Mouse (Mus musculus) E14TG2a.4 (cell line): ENCODE data around the gene Gm20481.
"Not testable (repeated sequence)": the region's sequence is repeated elsewhere in the genome, so short reads cannot be mapped to it uniquely, and the experiment has no call there.

Experiments
- H3K27me3 ChIP-seq: 2 replicates; pipeline ENCODE4 v1.6.1; 2014; ENCODE audit warnings: low read length, control low read depth; ENCODE audit not compliant: insufficient read depth
- H3K36me3 ChIP-seq: 2 replicates; pipeline ENCODE4 v1.6.1; 2014; ENCODE audit warnings: low read length, control low read depth; ENCODE audit not compliant: insufficient read depth
- H3K4me1 ChIP-seq: replicated peaks from 2 replicates; pipeline ENCODE4 v1.6.1; 2014; ENCODE audit warnings: low read depth, low read length, control low read depth
- H3K4me3 ChIP-seq: replicated peaks from 2 replicates; pipeline ENCODE4 v1.5.1; 2014; ENCODE audit warnings: mild to moderate bottlenecking, low read length
- H3K9me3 ChIP-seq: 2 replicates; pipeline ENCODE4 v1.6.1; 2014; ENCODE audit warnings: low read length, control low read depth
- CTCF ChIP-seq: conservative IDR thresholded peaks from 2 replicates; pipeline ENCODE4 v1.5.1; 2014; ENCODE audit warnings: low read length
- NANOG ChIP-seq: IDR thresholded peaks from 2 replicates; pipeline ENCODE4 v1.6.1; 2014; ENCODE audit warnings: borderline replicate concordance, low read length, mixed read lengths
- POU5F1 ChIP-seq: IDR thresholded peaks from 2 replicates; pipeline ENCODE4 v1.6.1; 2014; ENCODE audit warnings: low read length, borderline replicate concordance

Gm20481 gene

GRCm38 (mm10) chr17:34980655-34981054 lies 10.9 kb downstream of the Gm20481 start:
- H3K4me1 ChIP-seq, result peaks cover 57% of the 10 kb centered on the region
- peaks cover 28% of the 10 kb centered on the region for H3K36me3 ChIP-seq
- no peaks in the 10 kb centered on the region for H3K9me3 ChIP-seq
- H3K4me3 ChIP-seq, result peak overlapping the region; percentile 95
- H3K27me3 ChIP-seq, result peaks cover 23% of the 10 kb centered on the region
- TF ChIP-seq CTCF (peak; percentile 22; the same call in 1 of the 2 replicates), POU5F1 (no peak), NANOG (no peak)

GRCm38 (mm10) chr17:34981690-34982180 lies 12.0 kb downstream of the Gm20481 start, which contains the start of gene Lsm2:
TSS of gene Lsm2 (plus strand) at chr17:34981862.
- H3K36me3 ChIP-seq, result peaks cover 39% of the 10 kb centered on the region
- H3K4me1 ChIP-seq, result peaks cover 65% of the 10 kb centered on the region
- peak within 1 kb of the TSS; percentile 95 for H3K4me3 ChIP-seq
- H3K9me3 ChIP-seq, result no peaks in the 10 kb centered on the region
- TF ChIP-seq POU5F1 (no peak), NANOG (no peak), CTCF (no peak)
- peaks cover 21% of the 10 kb centered on the region for H3K27me3 ChIP-seq

GRCm38 (mm10) chr17:34982328-34982727 lies 12.6 kb downstream of the Gm20481 start:
- peaks cover 59% of the 10 kb centered on the region for H3K4me1 ChIP-seq
- TF ChIP-seq POU5F1, result no peak
- no peak for TF ChIP-seq NANOG
- TF ChIP-seq CTCF, result no peak
- H3K4me3 ChIP-seq, result peak overlapping the region; percentile 95
- peaks cover 41% of the 10 kb centered on the region for H3K36me3 ChIP-seq
- no peaks in the 10 kb centered on the region for H3K9me3 ChIP-seq
- peaks cover 15% of the 10 kb centered on the region for H3K27me3 ChIP-seq

- H3K4me1 ChIP-seq, result peaks cover 47% of the 10 kb centered on the region
- H3K9me3 ChIP-seq, result no peaks in the 10 kb centered on the region
- H3K36me3 ChIP-seq, result peaks cover 58% of the 10 kb centered on the region
- TF ChIP-seq CTCF, result peak; percentile 67
- TF ChIP-seq NANOG, result no peak
- no peak overlapping the region for H3K4me3 ChIP-seq
- H3K27me3 ChIP-seq, result no peaks in the 10 kb centered on the region
These were observed 14.5 kb downstream of the Gm20481 start for GRCm38 (mm10) chr17:34984218-34984617.

- no peaks in the 10 kb centered on the region for H3K9me3 ChIP-seq
- peaks cover 37% of the 10 kb centered on the region for H3K4me1 ChIP-seq
- H3K36me3 ChIP-seq, result peaks cover 64% of the 10 kb centered on the region
- H3K27me3 ChIP-seq, result no peaks in the 10 kb centered on the region
- no peak overlapping the region for H3K4me3 ChIP-seq
- TF ChIP-seq CTCF (no peak), NANOG (no peak), POU5F1 (no peak)
These were observed 25.0 kb downstream of the Gm20481 start for GRCm38 (mm10) chr17:34994751-34995150.

- peaks cover 39% of the 10 kb centered on the region for H3K4me1 ChIP-seq
- H3K4me3 ChIP-seq, H3K27me3 ChIP-seq, H3K9me3 ChIP-seq: not testable (repeated sequence)
- peaks cover 62% of the 10 kb centered on the region for H3K36me3 ChIP-seq
These were observed 25.5 kb downstream of the Gm20481 start for GRCm38 (mm10) chr17:34995192-34995591.

- H3K4me1 ChIP-seq, result peaks cover 39% of the 10 kb centered on the region
- not testable (repeated sequence) for H3K27me3 ChIP-seq, H3K4me3 ChIP-seq, H3K9me3 ChIP-seq
- H3K36me3 ChIP-seq, result peaks cover 55% of the 10 kb centered on the region
These were observed 26.2 kb downstream of the Gm20481 start for GRCm38 (mm10) chr17:34995927-34996326.

GRCm38 (mm10) chr17:34996411-34997141 lies 26.9 kb downstream of the Gm20481 start:
- H3K36me3 ChIP-seq, result peaks cover 48% of the 10 kb centered on the region
- H3K9me3 ChIP-seq, result no peaks in the 10 kb centered on the region
- no peaks in the 10 kb centered on the region for H3K27me3 ChIP-seq
- no peak for TF ChIP-seq NANOG
- no peak for TF ChIP-seq POU5F1
- TF ChIP-seq CTCF, result no peak
- H3K4me1 ChIP-seq, result peaks cover 39% of the 10 kb centered on the region
- H3K4me3 ChIP-seq, result no peak overlapping the region

GRCm38 (mm10) chr17:34997142-34997483 lies 27.4 kb downstream of the Gm20481 start:
- TF ChIP-seq CTCF, result no peak
- TF ChIP-seq NANOG, result no peak
- TF ChIP-seq POU5F1, result no peak
- no peaks in the 10 kb centered on the region for H3K27me3 ChIP-seq
- H3K4me3 ChIP-seq, result no peak overlapping the region
- peaks cover 41% of the 10 kb centered on the region for H3K4me1 ChIP-seq
- H3K9me3 ChIP-seq, result no peaks in the 10 kb centered on the region
- peaks cover 44% of the 10 kb centered on the region for H3K36me3 ChIP-seq
